Mouse (Mus musculus): Measurements from ENCODE around the gene Alk.

Alk gene

DNA sequence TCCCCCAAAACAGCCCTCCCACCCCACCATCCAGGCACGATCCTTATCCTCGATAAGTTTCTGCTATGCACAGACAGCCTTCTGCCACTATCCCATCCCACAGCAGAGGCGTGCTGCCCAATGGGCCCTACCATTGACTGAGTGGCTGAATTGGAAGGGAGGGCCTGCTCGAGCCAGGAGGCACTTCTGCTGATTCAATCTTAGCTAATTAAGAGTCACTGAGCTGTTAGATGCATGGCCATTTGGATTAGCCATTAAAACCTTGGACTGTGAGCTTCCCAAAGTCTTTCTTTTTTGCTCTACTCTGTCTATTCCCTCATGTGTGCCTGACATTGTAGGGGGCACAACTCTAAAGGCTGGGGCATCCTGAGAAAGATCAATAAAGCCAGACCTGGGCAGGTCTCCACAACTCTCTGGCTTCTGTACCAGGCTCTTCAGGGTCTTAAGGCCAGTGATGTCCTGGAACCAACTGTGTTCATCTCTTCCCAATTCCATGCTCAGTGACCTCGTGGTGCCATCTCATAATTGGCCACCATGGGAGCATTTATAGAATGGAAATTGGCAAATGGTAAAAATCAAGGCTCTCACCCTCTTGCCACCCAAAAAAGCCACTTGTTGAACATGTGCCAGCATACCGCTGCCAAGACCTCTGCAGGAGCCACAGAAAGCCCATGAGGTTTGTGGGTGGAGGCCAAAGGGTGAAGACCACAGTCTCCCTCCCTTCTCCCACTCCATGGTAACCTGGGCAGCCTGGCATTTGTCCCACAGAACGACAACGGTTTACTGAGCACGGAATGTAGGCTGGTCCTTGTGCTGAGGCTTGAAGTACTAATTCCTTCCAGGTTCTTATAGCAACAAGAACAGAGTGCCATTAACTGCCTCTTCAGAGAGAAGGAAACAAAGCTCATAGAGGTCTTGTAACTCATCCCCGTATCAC, 582.4 kb downstream of the Alk start:
- DNase-seq (ENCODE audit: low read depth), result no peak

DNA sequence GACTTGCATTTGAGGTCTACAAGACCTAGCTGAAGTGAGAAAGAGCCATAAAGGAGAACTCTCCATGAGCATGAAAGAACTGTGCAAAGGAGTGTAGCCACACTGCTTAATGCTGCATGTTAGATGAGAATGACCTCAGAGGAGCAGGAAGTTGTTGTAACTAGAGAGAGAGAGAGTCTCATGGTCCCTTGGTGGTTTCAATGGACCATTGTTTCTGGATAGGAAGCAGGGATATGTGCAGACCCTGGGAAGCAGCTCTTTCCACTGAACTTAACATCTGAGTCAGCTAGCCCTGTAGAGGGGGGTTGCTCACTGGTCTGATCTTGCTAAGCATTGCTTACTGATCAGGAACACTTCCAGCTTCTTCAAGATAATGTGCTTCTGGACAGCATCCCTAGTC, 587.1 kb downstream of the Alk start:
- no peak for DNase-seq (ENCODE audit: low read depth)

DNA sequence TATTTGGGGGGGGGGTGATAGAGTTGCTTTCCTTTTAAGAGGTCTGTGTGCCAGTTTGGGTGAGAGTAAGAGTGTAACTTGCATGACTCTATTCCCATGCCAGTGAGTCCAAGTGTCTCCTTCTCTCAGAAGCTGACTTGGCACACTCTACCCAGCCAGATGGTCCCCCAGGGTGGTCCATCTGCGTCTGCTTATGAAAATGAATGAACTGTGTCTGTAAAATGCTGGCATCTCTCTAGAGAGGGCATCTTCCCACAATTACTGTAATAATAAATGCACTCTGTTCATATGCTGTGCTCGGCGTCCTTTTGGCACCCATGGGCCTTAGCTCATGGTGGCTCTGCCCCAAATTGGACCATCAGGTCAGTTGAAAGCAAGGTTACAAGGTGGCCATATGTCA, 589.2 kb downstream of the Alk start:
- no peak for DNase-seq (ENCODE audit: low read depth)

DNA sequence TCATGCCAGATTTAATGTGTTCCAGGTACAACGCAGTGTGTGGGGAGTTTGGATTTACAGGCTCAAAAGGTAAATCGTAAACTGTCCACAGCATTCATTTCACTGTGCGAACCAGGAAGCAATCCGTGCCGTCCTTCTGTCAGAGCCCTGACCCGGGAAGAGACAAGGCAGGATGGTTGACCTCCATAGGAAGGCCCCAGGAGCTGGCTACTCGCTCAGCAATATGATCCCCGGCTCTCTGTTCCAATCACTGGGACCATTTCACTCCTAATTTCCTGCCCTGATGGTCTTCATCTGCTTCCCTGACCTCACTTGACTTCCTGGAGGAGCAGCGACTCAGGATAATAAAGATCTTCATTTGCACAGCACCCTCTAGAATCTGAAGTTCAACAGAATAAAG, 591.7 kb downstream of the Alk start:
- DNase-seq (ENCODE audit: low read depth), result no peak

DNA sequence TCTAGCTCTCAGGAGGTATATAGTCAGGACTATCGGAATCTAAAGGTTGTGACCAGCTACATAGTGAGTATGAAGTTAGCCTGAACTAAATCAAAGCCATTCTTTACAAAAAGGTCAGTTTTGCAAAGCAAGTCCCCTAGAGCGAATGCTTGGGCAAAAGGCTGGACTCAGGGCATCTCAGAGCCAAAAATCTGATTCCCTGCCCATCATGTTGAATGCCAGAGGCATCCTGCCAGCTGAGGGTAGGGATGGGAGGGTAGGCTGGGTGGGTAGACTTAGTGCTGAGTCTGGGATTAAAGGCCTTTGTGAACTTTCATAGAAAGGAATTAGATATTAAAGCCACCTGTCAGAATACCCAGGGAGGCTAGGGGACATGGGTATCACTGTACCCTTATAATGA, 594.6 kb downstream of the Alk start:
- DNase-seq (ENCODE audit: low read depth), result no peak

DNA sequence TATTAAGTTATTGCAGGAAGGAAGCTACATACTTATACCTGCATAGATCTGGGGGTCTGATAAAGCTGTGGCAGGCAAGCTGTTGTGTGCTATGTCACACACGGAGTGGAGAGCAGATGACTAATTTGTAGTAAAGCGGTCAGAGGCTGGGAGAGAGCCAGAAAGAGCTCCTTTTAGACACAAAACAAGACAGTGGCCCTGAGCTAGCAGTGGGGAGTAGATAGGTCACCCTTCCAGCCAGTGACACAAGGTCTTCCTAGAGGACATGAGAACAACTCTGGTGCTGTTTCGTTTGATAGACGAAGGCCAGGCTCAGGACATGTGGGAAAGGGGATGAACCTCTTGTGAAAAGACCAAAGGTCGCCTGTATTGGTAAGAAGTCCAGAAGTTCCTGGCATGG, 596.0 kb downstream of the Alk start:
- DNase-seq (ENCODE audit: low read depth), result no peak

DNA sequence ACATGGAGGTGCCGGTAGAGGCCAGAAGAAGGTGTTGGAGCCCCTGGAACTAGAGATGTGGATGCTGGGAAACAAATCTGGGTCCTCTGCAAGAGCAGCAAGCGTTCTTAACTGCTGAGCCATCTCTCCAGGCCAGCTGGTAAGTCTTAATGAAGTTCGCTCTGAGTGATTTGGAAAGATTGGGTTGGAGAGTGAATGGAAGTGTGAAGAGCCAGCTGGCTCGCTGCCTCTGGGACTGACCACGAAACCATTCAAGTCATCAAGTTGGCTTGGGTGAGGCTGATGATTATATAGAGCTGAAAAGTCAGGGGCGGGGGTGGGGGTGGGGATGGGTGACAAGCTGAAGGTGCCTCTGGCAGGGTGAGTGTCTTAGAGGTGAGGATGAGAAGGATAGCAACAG, 599.1 kb downstream of the Alk start:
- DNase-seq (ENCODE audit: low read depth), result peak; percentile 88

DNA sequence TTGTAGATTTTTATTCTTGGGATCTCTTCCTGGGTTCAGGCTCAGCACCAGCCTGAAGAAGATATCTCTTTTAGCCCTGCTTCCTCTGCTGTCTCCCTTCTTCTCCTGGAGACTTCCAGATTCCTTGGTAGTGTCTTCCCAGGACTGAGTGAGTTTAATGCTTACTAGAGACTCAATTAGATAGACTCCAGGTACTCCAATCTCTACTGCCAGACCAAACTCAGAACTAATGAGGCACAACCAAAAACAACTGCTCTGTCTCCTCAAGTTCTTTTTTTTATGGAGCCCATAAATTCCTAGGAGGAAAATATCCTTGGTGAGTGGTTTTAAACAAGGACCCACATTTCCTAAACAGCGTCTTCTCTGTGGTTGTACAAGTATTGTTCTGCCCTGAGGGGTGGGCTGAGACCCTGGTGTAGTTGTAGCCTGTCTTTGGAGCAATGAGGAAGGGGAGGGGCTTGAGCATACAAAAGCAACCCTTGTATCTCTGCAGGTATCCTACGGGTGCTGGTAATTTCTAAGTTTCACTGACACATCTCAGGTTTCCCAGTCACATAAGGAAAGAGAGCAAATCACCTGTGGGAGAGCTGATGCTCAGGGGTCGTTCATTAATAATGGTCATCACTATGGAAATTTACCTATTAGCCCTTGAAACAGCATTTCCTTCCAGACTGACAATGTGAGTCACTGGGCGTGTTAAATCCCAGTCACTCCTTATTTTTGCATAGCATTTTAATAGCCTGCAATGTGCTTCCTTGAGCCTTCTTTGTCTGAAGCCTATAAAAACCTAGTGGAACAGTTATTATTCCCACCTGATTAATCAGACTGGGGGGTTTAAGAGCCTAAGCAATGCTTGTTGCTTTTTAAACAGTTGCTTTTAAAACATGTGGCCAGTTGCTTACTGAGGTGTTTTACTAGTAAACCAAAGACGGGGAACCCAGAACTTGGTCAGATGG, 604.6 kb downstream of the Alk start:
- DNase-seq (ENCODE audit: low read depth), result no peak

DNA sequence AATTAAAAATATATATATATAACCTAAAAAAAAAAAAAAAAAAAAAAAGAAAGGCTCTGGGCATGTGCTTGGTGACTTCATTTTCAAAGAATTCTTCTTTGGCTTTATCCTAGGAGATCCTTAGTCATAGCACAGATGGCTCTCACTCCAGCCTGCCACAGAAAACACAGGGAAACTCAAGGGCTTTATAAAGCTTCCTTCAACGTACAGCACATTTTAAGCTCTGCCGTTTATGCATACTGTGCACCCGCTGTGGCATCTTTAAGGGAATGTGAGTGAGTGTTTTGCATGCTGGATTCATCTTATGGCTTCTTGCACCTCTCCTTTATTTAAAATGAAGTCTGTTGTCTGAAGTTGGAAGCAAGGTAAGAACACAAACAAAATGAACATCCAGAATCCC, 606.7 kb downstream of the Alk start:
- DNase-seq (ENCODE audit: low read depth), result peak; percentile 41

DNA sequence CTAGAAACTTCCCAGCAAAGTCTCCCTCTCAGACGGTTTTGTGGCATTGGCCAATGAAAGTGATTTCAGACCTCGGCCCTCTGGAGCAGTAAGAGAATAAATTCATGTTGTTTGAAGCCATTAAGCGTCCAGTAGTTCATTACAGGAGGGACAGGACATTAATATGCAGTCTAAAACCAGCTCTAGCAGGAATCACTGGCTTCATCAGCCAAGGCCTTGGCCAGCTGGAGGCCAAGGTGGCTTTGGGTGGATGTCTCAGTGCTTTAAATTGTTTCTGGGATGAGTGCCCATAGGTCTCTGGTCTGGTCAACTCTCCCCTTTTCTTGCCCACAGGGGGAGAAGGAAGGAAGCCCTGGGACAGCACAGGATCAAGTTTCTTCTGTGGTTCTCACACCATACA, 608.9 kb downstream of the Alk start:
- no peak for DNase-seq (ENCODE audit: low read depth)

DNA sequence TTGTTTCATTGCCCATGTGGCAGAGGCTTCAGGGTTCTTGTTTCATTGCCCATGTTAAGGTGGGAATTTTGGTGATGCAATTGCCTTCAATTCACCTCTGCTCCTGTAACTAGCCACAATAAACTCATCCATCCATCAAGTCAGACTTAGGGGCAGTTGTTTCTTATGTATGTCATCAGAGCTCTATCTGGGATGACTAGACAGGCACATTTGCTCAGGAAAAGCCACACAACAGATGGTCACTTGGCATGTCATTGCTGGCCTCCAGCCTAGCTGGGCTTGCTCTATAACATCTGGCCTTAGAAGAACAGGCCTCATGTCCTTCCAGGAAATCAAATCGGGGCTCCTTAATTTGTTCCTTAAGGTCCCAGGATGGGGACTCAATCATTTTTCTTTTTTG, 610.3 kb downstream of the Alk start:
- no peak for DNase-seq (ENCODE audit: low read depth)

DNA sequence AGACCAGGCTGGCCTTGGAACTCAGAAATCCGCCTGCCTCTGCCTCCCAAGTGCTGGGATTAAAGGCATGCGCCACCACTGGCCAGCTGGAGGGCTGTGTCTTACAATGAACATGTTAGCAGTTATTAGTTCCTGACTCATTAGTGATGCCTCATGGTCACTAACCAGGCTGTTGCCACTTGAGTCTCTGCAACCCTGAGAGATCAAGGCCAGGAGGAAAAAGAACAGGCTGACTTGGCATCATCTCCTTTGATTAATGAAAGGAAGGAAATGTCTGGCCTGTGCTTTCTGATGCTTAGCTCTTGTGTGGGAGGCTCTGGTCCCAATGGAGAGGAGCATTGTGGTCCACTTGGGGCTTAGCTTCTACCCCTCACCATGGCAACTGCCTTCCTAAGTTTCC, 611.4 kb downstream of the Alk start:
- DNase-seq (ENCODE audit: low read depth), result no peak

DNA sequence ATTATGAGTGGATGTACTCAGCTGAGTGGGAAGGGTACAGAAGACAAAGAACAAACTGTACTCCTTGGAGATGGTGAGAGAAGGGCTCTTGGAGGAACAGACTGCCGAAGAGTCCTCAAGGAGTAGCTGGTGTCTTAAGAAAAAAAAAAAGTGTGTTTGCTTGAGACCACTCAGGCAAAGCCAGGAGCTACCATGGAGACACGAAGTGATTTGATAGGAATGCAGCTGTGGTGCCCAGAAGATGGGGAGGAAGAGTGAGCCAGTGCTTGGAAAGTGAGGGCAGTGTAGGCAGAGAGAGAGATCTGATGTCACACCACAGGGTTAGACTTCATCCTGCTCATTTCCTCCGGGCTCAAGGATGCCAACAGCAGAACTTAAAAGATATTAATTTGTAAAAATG, 613.2 kb downstream of the Alk start:
- no peak for DNase-seq (ENCODE audit: low read depth)

DNA sequence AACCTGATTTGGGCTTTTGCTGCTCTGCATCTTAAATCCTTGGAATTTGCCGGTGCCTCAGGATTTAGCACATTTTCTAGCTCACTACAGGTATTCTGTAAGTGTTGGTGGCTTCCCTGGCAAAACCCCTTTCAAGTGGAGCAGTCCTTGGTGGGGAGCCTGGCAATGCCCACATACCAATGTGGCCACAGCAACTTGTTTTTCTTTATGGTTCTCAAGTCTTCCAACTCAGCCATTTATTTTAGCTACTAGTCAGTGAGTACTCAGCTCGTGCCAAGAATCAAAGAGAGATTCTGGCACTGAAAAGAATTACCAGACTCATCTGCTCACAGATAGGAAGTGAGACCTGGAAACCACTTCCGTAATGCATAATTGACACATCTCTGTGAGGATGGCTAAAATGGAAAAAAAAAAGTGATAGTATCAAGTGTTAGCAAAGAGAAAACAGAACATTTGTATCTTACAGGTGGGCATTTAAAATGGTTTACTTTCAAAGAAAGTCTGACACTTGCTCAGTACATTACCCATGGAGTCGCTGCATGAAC, 614.2 kb downstream of the Alk start:
- no peak for DNase-seq (ENCODE audit: low read depth)

DNA sequence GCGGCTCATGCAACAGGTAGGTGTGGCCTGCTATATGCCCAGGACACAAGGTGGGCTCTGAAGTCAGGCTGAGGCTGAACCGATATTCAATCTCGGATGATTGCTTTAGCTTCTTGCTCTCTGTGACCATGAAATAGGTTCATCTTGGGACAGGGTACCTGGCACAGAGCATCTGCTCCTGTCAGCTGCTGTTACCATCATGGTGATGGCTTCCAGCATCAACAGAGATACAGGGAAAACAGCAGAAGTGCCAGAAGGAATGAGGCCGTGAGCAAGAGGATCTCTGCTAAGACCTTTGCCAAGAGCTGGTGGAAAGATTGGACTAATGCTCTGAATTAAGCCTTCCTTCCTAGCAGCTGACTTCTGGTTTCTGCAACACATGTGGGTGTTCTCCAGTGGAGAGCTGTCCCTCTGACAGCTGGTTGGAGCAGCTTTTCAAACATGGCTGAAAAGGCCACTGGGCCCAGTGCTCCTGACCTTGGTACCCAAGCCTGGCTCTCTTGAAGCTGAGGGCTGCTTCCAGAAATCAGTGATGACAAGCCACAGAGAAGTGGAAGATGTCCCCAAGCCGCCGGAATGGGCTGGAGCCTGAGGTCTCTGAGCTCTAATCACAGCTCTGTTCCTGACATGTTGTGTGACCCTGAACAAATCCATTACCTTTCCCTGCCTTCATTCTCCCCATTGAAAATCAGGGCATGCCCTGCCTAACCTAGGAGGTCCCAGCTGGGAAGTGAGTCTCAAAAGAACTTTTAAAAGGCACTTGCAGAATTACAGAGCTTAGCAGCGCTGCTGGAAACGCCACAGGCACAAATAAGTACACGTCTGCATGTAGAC, 615.5 kb downstream of the Alk start:
- no peak for DNase-seq (ENCODE audit: low read depth)

DNA sequence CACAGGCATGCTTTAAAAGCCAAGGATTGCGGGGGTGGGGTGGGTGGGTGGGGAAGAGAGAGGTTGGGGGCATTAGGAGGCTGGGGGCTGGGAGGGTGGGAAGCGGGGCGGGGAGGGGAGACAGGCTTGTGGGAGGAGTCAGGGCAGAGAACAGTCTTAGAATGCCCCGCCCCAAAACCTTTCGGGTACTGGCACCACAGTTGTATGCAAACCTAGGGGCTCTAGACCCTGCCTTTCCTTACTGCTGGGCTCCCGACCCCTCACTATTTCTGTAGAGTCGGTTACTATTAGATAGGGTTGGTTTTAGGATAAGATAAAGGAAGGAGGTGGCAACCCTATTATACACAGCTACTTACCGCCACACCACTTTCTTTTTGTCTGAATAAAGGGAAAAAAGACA, 617.4 kb downstream of the Alk start:
- no peak for DNase-seq (ENCODE audit: low read depth)

DNA sequence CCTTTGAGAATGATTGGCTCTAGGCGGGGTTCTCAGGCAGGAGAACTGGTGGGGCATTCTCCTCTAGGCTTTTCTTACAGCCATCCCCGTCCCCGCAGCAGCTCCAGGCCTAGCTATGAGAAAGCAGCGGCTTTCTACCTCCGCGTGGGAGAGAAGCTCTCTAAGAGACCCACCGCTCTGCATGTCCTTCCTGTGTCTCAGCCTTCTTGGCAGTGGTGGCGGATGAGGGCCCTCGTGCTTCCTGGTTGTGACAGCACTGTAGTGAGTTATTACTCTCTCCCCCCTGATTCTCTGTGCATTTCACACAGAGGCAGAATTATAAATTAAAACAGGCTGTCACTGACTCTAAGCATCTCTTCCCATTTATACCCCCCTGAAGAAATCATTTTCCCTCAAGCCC, 618.0 kb downstream of the Alk start:
- DNase-seq (ENCODE audit: low read depth), result no peak

DNA sequence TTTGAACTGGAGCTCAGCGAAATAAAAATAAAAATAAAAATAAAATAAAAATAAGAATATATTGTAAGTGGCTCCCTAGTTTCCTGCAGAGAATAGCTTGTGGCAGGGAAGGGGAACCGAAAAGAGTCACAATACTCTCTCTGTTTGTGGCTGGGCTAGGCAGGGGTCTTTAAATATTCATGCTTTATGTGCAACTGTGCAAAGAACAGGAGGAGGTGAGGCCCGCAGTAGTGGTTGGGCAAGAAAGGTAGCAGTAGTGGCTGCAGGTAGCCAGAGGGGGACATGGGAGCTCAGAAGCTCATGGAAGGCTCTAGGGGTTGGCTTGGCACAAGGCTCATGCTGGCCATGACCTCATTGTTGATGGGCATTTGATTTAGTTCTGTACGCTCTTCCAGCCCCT, 623.2 kb downstream of the Alk start:
- DNase-seq (ENCODE audit: low read depth), result no peak

DNA sequence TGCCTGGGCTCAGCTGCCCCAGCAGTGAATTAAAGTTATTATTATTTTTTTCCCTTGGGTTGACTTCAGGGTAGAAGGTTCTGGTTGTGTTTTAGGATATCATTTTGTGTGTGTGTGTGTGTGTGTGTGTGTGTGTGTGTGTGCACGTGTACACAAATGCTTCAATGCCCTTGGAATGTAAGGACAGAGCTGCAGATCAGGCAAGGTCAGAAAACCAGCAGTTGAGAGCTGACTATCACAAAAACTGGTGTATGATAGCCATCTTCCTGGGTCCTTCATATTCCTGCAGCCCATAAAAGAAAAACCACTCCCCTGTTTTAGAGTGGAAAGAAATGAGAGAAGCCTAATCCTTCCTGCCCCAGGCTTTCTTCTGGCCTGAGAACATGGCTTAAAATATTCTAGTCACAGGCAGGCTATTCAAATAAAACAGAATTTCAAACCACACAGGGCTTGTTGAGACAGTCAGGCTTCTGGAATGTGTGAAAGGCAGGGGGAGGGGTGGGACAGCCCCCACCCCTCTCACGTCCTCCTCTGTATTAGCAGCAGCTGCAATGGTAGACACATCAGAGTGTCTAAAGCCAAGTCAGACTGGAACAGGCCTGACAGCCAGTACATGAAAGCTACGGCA, 623.8 kb downstream of the Alk start:
- DNase-seq (ENCODE audit: low read depth), result peak; percentile 54

DNA sequence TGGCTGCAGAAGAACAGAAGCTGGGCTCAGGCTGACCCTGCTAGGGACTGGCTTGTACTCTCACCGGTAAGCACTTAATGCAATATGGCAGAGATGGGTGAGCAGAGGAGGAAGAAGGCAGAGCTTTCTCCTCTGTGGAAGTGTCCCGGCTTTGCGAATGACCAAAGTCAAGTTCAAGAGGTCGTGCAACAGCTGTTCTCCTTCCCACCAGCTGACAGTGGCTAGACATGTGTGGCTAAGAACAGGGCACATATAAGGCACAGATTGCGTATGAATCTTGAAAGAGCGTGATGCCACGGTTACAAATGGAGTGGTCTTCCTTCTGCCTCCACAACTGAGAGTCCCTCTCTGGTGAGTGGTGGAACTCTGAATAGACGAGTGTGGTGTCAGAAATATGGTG, 625.3 kb downstream of the Alk start:
- DNase-seq (ENCODE audit: low read depth), result no peak

DNA sequence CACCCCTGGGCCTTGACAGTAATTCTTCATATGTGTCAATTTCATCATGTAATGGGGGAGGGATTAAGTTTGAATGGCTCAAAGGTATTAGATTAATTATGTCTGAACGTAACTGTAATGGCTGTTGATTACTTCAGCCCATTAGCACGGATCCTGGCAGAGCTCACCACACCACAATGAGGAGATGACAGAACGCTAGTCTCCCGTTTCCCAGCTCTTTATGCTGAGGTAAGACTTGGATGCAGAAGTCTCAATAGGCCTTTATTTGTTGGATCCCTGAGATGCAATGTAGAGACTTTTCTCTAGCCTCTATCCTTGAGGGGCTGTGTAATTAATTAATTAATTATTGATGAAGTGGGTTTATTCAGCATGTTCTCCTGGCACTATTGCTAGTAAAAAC, 627.8 kb downstream of the Alk start:
- DNase-seq (ENCODE audit: low read depth), result no peak
